Mouse (Mus musculus) mouse embryonic stem cell (cell line): ENCODE results near the gene Rps27l.

ENCODE experiments used
- in situ Hi-C, 2 experiments: fragments of 300-500 bp; cut with MboI; formaldehyde crosslinking; loops; 1 replicate in 1 of 2; 3 replicates in 1 of 2; pipeline ENCODE4 v1.14.3; 2019 to 2020; ENCODE audit warnings: low sequenced_read_pairs in 2 of 2, low pct_unique_long_range_greater_than_20kb in 1 of 2, mixed read lengths in 1 of 2; ENCODE audit not compliant: unreplicated experiment in 1 of 2

Rps27l gene

DNA sequence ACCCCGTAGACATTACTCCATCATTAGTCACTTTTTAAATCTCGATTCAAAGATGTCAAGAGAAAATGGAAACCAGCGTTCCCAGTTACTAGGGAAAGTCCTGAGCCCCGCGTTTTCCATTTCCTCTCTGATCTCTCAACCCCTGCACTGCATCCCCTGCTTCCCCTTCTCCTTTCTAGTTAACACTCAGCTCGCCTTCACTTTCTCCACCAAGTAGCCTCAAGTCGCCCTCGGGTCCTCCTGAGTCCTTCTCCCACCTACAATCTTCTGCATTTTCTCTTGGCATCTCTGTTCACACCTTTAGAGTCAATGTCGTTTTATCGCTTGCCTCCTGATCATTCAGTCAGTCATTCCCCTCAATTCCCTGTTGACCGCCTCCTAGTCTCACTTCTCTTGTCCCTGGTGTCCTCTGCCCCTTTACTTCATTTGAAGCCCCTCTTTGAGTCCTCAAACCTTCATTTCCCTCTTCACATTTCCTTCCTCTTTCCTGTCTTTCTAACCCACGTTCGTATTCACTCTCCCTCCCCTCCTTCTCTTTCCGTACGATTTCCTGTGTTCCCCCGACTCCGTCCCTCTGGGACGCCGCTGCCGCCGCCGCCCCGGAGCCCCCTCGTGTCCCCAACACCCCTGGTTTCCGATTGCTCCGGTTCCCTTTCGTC is 27.1 kb upstream of the Rps27l start:
- in situ Hi-C loops = no loop called here

DNA sequence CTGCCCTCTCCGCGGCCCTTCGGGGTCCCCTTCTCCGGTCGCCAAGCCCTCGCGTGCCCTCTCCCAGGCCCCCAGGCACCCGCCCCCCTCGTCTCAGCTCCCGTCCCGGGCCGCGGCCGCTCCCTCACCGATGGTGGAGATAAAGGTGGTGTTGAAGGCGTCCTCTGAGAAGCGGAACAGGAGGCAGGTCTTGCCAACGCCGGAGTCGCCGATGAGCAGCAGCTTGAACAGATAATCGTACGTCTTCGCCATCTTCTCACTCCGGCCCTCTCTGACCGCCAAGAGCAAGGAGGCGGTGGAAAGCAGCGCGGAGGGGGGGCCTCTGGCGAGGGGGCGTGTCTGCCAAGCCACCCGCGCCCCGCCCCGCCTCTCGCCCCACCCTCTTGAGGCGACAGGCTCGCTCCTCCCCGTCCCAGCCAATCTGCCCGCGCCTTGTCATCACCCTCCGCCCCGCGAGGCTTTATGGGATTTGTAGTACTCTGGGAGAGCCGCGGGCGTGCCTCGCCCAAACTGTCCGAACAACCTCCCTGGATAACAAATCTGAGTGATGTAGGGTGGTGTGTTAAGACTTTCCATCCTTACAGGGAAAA is 26.4 kb upstream of the Rps27l start, which contains the start of gene Rab8b:
Gene Rab8b (minus strand): TSS at position 306 of the 590 bp plus-strand sequence.
- in situ Hi-C loops = no loop called here

DNA sequence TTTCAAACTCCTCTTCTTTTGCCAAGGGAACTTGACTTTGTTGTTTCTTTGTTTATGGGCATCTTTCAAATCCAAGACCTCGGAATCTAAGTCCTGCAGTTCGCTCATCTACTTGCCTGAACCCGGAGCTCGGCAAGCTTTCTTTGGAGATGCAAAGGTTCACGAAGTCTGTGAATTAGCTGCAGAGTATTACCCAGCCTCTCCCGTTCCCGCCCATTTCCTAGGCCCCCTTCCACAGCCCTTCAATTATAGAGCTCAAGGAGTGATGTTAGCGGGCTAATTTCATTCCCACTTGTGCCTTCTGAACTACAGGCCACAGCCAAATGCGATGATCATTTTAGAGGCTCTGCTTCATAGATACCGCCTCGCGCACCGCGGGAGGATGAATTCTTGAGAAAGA is 25.9 kb upstream of the Rps27l start:
- in situ Hi-C loops = no loop called here

GRCm38 (mm10) chr9:66920488-66921279 is 25.2 kb upstream of the Rps27l start:
- in situ Hi-C loops = no loop called here

DNA sequence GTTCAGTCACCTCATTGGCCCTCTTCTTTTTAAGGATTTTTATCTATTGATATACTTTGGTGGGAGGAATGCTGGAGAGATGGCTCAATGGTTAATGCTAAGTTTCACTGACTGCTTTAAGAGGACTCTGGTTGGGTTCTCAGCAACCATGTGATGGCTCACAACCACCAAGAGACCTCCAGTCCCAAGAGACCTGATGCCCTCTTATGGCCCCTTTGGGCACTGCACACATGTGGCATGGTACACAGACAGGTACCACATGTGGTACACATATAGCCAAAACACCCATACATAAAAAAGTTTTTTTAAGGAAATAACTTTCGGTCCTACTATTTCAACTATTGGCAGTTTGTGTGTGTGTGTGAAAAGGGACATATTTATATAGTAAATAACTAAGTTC is 23.8 kb upstream of the Rps27l start:
- in situ Hi-C loops = no loop called here

GRCm38 (mm10) chr9:66925853-66926252 is 20.0 kb upstream of the Rps27l start:
- in situ Hi-C loops = no loop called here

GRCm38 (mm10) chr9:66927696-66928402 is 18.0 kb upstream of the Rps27l start:
- in situ Hi-C loops = no loop called here

DNA sequence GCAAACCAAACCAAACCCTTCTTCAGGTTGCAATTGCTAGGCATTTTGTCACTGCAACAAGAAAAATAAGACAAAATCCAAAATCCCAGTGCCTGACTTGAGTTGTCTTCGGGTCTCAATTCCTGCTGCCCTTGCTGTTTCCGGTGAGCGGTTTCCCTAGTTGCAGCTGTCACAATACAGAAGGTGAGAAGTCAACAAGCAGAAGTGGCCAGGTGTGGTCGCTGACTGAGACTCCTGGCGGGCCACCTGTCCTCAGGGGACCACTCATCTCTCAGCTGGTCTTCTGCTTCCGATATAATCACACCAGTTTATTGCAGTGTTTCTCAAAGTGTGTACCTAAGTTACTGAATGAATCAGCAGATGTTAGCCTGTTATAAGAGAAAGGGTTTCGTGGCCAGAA is 15.5 kb upstream of the Rps27l start:
- in situ Hi-C loops = no loop called here

GRCm38 (mm10) chr9:66933869-66934808 is 11.7 kb upstream of the Rps27l start:
- in situ Hi-C loops = no loop called here

- in situ Hi-C loops = no loop called here
Observed at GRCm38 (mm10) chr9:66937507-66937906, 8.4 kb upstream of the Rps27l start.

GRCm38 (mm10) chr9:66938836-66939235 is 7.0 kb upstream of the Rps27l start:
- in situ Hi-C loops = no loop called here

GRCm38 (mm10) chr9:66945161-66945560 is 725 bp upstream of the Rps27l start:
- in situ Hi-C loops = no loop called here

GRCm38 (mm10) chr9:66948536-66948935 is 2.6 kb downstream of the Rps27l start:
- in situ Hi-C loops = no loop called here

DNA sequence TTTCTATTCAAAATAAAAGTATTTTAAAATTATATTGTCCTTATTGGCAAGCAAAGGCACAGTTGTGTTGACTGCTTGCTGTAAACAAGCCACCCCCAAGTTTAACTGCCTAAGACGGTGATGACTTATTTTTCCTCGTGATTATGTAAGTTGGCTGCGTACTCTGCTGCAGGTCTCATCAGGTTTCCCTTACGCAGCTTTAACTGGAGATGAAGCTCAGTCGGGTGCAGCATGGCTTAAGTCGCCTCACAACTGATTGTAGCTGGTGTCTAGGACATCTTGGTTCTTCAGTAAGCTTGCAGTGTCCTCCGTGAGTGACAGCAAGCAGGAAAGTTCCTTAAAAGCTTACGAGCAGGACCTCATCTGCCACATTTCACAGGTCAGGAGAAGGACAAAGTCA is 6.4 kb downstream of the Rps27l start:
- in situ Hi-C loops = no loop called here

DNA sequence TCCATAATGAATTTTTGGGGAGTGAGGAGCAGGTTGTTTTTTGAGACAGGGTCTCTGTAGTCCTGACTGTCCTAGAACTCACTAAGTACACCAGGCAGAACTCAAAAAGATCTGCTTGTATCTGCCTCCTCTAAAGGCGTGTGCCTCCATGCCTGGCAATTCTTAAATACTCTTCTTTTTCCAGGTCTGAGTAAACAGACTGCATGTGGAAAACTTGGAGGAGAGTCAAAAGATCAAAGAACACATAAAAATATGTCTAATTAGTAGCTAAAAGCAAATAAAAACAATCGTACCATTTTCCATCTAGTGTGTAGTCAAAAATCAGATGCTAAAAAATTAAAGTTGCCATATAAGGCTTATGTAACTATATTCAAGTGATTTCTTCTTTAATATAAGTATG is 7.0 kb downstream of the Rps27l start:
- in situ Hi-C loops = no loop called here

DNA sequence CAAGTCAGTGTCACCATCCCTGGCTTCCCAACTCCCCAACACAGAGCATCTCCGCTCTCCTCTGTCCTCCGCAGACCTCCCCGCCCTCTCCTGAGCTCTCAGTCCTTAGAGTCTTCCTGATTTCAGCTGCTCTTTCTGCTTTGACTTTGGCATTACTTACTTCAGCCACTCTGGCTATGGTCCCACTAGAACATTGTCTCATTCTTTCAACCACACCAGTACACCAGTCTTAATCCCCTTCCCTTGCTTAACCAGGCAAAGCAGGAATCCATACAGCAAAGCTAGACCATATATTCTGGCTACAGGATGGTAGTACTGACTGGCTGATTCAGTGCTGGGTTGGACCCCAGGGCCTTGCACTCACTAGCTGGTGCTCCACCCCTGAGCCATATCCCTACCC is 11.6 kb downstream of the Rps27l start:
- in situ Hi-C loops = no loop called here

DNA sequence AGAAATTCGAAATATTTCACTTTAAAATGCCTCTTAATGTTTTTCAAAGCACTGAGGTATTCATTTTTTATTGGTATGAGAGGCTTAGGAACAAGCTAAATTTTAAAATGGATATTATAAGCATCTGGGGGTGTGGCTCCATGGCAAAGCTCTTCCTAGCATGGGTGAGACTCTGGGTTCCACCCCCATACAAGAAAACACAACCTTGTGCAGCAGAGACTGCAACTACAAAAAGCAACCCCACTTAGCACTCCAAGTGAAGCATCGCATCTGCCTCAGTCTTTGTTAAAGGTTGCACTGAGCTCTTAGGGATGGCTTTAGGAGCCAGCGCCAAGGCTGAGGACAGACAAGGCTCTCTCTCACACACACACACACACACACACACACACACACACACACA is 15.6 kb downstream of the Rps27l start:
- in situ Hi-C loops = no loop called here

- in situ Hi-C loops = no loop called here
Observed at GRCm38 (mm10) chr9:66967492-66967891, 21.6 kb downstream of the Rps27l start.
